7 mouse cellular contexts compared by ENCODE assay signal in genomic region chr16:91527051-91527450, GRCm38 (mm10). TPM values are rescaled to one million over a fixed set of nuclear protein-coding genes. Genes with fewer than 3 reads are reported as not detected.
A peak's percentile ranks its signal among the peaks of the same experiment; 100 is the strongest.
DNase-seq lines count a peak whose midpoint lies in the region; TF ChIP-seq lines count a peak whose summit lies in the region.

No protein-coding gene starts in this region.

- H3K27ac ChIP-seq in bone marrow, adult 2 months (ENCODE audit: control insufficient read depth, insufficient read depth, low read depth, low read length, poor library complexity): peak overlapping the region; percentile 72
- H3K27ac ChIP-seq in forebrain, embryonic 10.5 days: no peak overlapping the region

- H3K4me3 ChIP-seq in bone marrow, adult 2 months (replicated peaks; ENCODE audit: control insufficient read depth, low read depth, low read length): no peak overlapping the region
- H3K4me3 ChIP-seq in forebrain, embryonic 10.5 days: no peak overlapping the region

- peaks cover 3% of the 10 kb centered on the region; the same call in 1 of the 2 replicates for H3K9me3 ChIP-seq in forebrain, embryonic 10.5 days

- WGBS in bone marrow, adult 2 months: 26% methylated on average over 10 of the region's 10 CpGs
- 84% methylated on average over 10 of the region's 10 CpGs for WGBS in forebrain, embryonic 10.5 days

- H3K4me1 ChIP-seq in bone marrow, adult 2 months (ENCODE audit: control insufficient read depth, insufficient read depth, low read length): peaks cover 7% of the 10 kb centered on the region
- H3K4me1 ChIP-seq in forebrain, embryonic 10.5 days: no peaks in the 10 kb centered on the region

- no peaks in the 10 kb centered on the region for H3K27me3 ChIP-seq in forebrain, embryonic 10.5 days (ENCODE audit: poor library complexity, severe bottlenecking)

- peak; percentile 56 for DNase-seq in layer of hippocampus, adult 11-12 months (ENCODE audit: low spot score)
- DNase-seq in layer of hippocampus, adult 8-10 months (ENCODE audit: low spot score in 2 of 2): no peak
- peak; percentile 54 to 70 for DNase-seq in heart, postnatal 14 days
- DNase-seq in lung, postnatal 36 days: peak; percentile 82
- no peak for DNase-seq in forebrain, embryonic 10.5 days (ENCODE audit: extremely low spot score, low spot score)
- no peak for DNase-seq in thymus, postnatal 0 days (ENCODE audit: low spot score)

- intact Hi-C loops in heart, postnatal 14 days (cut with DNase I): loop anchor here (5.0 kb wide), 1 partner anchor 170 kb away; no protein-coding TSS in a partner anchor

- TF ChIP-seq CTCF in bone marrow, adult 2 months (IDR thresholded peaks at IDR 0.05; ENCODE audit: control insufficient read depth, insufficient read depth, low read length): peak; percentile 39

- TF ChIP-seq POLR2A in bone marrow, adult 2 months (IDR thresholded peaks at IDR 0.05; ENCODE audit: borderline replicate concordance, control insufficient read depth, low read depth, low read length): no peak

- H3K36me3 ChIP-seq in forebrain, embryonic 10.5 days (replicated peaks): no peaks in the 10 kb centered on the region

RNA-seq across cellular contexts. Expression of gene Ifngr2, which starts 19.8 kb away (rescaled TPM):
- 10 to 100 TPM; 38.9 to 52.7 (median 46.3) TPM for total RNA-seq in layer of hippocampus, adult 8-10 months (2022)
- polyA plus RNA-seq in bone marrow, adult 2 months (2011; ENCODE audit: insufficient read depth, insufficient read length, low replicate concordance, missing spikeins): 11.1 and 27.7 TPM in 2 replicates
- 100 to 1,000 TPM; 125 to 142 TPM for total RNA-seq in heart, postnatal 14 days (2021)
- polyA plus RNA-seq in forebrain, embryonic 10.5 days (2016; fragmentation: Nextera tagmentation; extraction: Ambion mirVana): 27.2 and 28.0 TPM in 2 replicates
- polyA plus RNA-seq in thymus, postnatal 0 days (2015; fragmentation: Nextera tagmentation; extraction: Ambion mirVana): 38.1 and 41.6 TPM in 2 replicates

RNA-seq across cellular contexts. Expression of gene Ifnar1, which starts 42.0 kb away (rescaled TPM):
- total RNA-seq in layer of hippocampus, adult 8-10 months (2022): 10 to 100 TPM; 44.9 to 54.0 (median 48.4) TPM
- polyA plus RNA-seq in bone marrow, adult 2 months (2011; ENCODE audit: insufficient read depth, insufficient read length, low replicate concordance, missing spikeins): 10.3 and 15.9 TPM in 2 replicates
- 10 to 100 TPM; 36.6 to 42.0 TPM for total RNA-seq in heart, postnatal 14 days (2021)
- 48.3 and 52.7 TPM in 2 replicates for polyA plus RNA-seq in forebrain, embryonic 10.5 days (2016; fragmentation: Nextera tagmentation; extraction: Ambion mirVana)
- 30.2 and 40.9 TPM in 2 replicates for polyA plus RNA-seq in thymus, postnatal 0 days (2015; fragmentation: Nextera tagmentation; extraction: Ambion mirVana)

Comparison
In these comparisons a context has a peak if more than half of its experiments do, and no peak if none do; other contexts are left out.
1. DNase-seq: peak in layer of hippocampus, adult 11-12 months (single experiment), heart, postnatal 14 days (2 of 2) and lung, postnatal 36 days (single experiment); none in layer of hippocampus, adult 8-10 months (0 of 2), forebrain, embryonic 10.5 days (single experiment) and thymus, postnatal 0 days (single experiment).